Mouse (Mus musculus): ENCODE measurements around the gene Slc29a4. TPM values are rescaled to one million over a fixed set of nuclear protein-coding genes. Genes with fewer than 3 reads are reported as not detected.
A peak's percentile ranks its signal among the peaks of the same experiment; 100 is the strongest.

Slc29a4 gene
- polyA plus RNA-seq, 1 experiment: 2.6 TPM

- 81% methylated on average over 5 of the region's 5 CpGs for WGBS
- H3K36me3 ChIP-seq (ENCODE audit: control insufficient read depth, insufficient read depth, low read length): no peaks in the 10 kb centered on the region
- H3K27ac ChIP-seq (ENCODE audit: insufficient read depth, low read depth, low read length): no peak overlapping the region
- TF ChIP-seq POLR2A (IDR thresholded peaks at IDR 0.05; ENCODE audit: low read depth, low read length) (no peak), CTCF (IDR thresholded peaks at IDR 0.05; ENCODE audit: extremely low read depth, insufficient read length, insufficient replicate concordance, low read depth, low read length) (no peak)
- no peak overlapping the region for H3K4me3 ChIP-seq (ENCODE audit: low read depth, low read length)
- no peaks in the 10 kb centered on the region for H3K4me1 ChIP-seq (ENCODE audit: control insufficient read depth, insufficient read depth, insufficient read length, low read length)
- peaks cover 10% of the 10 kb centered on the region; the same call in 1 of the 2 replicates for H3K27me3 ChIP-seq (ENCODE audit: control insufficient read depth, insufficient read depth, low read length)
Measured at GRCm38 (mm10) chr5:142707709-142708108, 15.4 kb downstream of the Slc29a4 start.

GRCm38 (mm10) chr5:142709436-142709835 lies 17.1 kb downstream of the Slc29a4 start:
- Histone ChIP-seq H3K4me3 (ENCODE audit: low read depth, low read length) (no peak overlapping the region), H3K36me3 (ENCODE audit: control insufficient read depth, insufficient read depth, low read length) (no peaks in the 10 kb centered on the region), H3K27me3 (ENCODE audit: control insufficient read depth, insufficient read depth, low read length) (no peaks in the 10 kb centered on the region), H3K4me1 (ENCODE audit: control insufficient read depth, insufficient read depth, insufficient read length, low read length) (no peaks in the 10 kb centered on the region), H3K27ac (ENCODE audit: insufficient read depth, low read depth, low read length) (no peak overlapping the region)
- WGBS: 36% methylated on average over 7 of the region's 7 CpGs
- TF ChIP-seq CTCF (IDR thresholded peaks at IDR 0.05; ENCODE audit: extremely low read depth, insufficient read length, insufficient replicate concordance, low read depth, low read length) (no peak), POLR2A (IDR thresholded peaks at IDR 0.05; ENCODE audit: low read depth, low read length) (no peak)

DNA sequence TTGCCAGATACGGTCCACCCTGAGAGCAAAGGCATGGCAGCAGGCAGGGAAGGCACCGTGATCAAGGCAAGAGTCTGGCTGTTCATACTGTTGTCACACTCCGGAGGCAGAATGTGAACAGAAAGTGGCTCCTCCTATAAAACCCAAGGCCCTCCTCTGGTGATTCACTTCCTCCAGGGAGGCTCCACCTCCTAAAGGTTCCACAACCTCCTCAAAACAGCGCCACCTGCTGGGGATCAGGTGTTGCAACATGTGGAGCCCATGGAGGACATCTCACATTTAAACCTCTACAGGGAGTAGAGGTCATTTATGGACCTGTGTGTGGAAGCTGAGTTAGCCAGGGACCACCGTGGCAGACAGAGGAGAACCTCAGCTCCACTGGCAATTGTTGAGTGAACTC lies 20.1 kb downstream of the Slc29a4 start:
- Histone ChIP-seq H3K4me3 (ENCODE audit: low read depth, low read length) (no peak overlapping the region), H3K4me1 (ENCODE audit: control insufficient read depth, insufficient read depth, insufficient read length, low read length) (no peaks in the 10 kb centered on the region), H3K36me3 (ENCODE audit: control insufficient read depth, insufficient read depth, low read length) (no peaks in the 10 kb centered on the region), H3K27ac (ENCODE audit: insufficient read depth, low read depth, low read length) (no peak overlapping the region), H3K27me3 (ENCODE audit: control insufficient read depth, insufficient read depth, low read length) (no peaks in the 10 kb centered on the region)
- WGBS: 85% methylated on average over 5 of the region's 5 CpGs
- no peak for TF ChIP-seq POLR2A (IDR thresholded peaks at IDR 0.05; ENCODE audit: low read depth, low read length)

GRCm38 (mm10) chr5:142713966-142714365 lies 21.7 kb downstream of the Slc29a4 start:
- no peak for TF ChIP-seq POLR2A (IDR thresholded peaks at IDR 0.05; ENCODE audit: low read depth, low read length)
- TF ChIP-seq CTCF (IDR thresholded peaks at IDR 0.05; ENCODE audit: extremely low read depth, insufficient read length, insufficient replicate concordance, low read depth, low read length): no peak
- Histone ChIP-seq H3K36me3 (ENCODE audit: control insufficient read depth, insufficient read depth, low read length) (no peaks in the 10 kb centered on the region), H3K4me3 (ENCODE audit: low read depth, low read length) (no peak overlapping the region), H3K27me3 (ENCODE audit: control insufficient read depth, insufficient read depth, low read length) (no peaks in the 10 kb centered on the region), H3K27ac (ENCODE audit: insufficient read depth, low read depth, low read length) (no peak overlapping the region), H3K4me1 (ENCODE audit: control insufficient read depth, insufficient read depth, insufficient read length, low read length) (no peaks in the 10 kb centered on the region)
- 70% methylated on average over 10 of the region's 10 CpGs for WGBS

DNA sequence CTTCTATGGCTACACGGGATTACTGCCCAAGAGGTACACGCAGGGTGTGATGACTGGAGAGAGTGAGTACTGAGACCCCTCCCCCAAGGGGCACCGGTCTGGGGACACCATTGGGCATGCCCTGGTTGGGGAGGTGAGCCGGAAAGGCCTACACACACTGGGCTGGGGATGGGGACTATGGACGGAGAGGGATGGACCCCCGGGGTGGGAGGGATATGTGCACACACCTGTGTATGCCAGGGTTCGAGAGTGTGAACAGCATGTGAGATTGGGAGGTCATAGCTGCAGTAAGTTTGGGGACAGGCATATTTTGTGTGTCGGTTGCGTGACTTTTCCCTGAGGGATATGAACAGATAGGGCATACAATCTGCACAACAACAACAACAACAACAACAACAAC lies 22.7 kb downstream of the Slc29a4 start:
- Histone ChIP-seq H3K4me3 (ENCODE audit: low read depth, low read length) (no peak overlapping the region), H3K4me1 (ENCODE audit: control insufficient read depth, insufficient read depth, insufficient read length, low read length) (no peaks in the 10 kb centered on the region), H3K27me3 (ENCODE audit: control insufficient read depth, insufficient read depth, low read length) (no peaks in the 10 kb centered on the region), H3K36me3 (ENCODE audit: control insufficient read depth, insufficient read depth, low read length) (no peaks in the 10 kb centered on the region), H3K27ac (ENCODE audit: insufficient read depth, low read depth, low read length) (no peak overlapping the region)
- WGBS: 80% methylated on average over 9 of the region's 9 CpGs
- no peak for TF ChIP-seq POLR2A (IDR thresholded peaks at IDR 0.05; ENCODE audit: low read depth, low read length)
- no peak for TF ChIP-seq CTCF (IDR thresholded peaks at IDR 0.05; ENCODE audit: extremely low read depth, insufficient read length, insufficient replicate concordance, low read depth, low read length)

GRCm38 (mm10) chr5:142716056-142716455 lies 23.7 kb downstream of the Slc29a4 start:
- Histone ChIP-seq H3K27ac (ENCODE audit: insufficient read depth, low read depth, low read length) (no peak overlapping the region), H3K4me3 (ENCODE audit: low read depth, low read length) (no peak overlapping the region), H3K27me3 (ENCODE audit: control insufficient read depth, insufficient read depth, low read length) (no peaks in the 10 kb centered on the region), H3K36me3 (ENCODE audit: control insufficient read depth, insufficient read depth, low read length) (no peaks in the 10 kb centered on the region), H3K4me1 (ENCODE audit: control insufficient read depth, insufficient read depth, insufficient read length, low read length) (no peaks in the 10 kb centered on the region)
- WGBS: 76% methylated on average over 6 of the region's 6 CpGs
- no peak for TF ChIP-seq POLR2A (IDR thresholded peaks at IDR 0.05; ENCODE audit: low read depth, low read length)
- TF ChIP-seq CTCF (IDR thresholded peaks at IDR 0.05; ENCODE audit: extremely low read depth, insufficient read length, insufficient replicate concordance, low read depth, low read length): no peak

DNA sequence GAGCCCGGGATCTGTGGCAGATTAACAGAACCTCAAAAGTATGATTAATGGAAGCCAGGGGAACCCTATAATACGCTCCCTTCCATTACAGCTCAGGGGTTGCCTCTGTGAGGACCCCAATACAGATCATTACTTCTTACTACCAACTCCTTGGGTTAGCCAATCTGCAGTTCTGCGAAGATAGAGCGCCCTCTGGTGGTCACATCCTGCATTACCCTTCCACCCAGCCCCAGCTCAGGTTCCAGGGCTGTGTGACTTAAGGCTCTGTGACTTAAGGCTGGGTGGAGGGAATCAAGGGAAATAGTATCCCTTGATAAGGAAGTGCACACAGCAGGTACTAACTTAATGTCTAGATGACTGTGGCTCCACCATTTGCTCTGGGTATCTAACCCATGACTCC lies 25.7 kb downstream of the Slc29a4 start:
- Histone ChIP-seq H3K4me3 (ENCODE audit: low read depth, low read length) (no peak overlapping the region), H3K27ac (ENCODE audit: insufficient read depth, low read depth, low read length) (no peak overlapping the region), H3K27me3 (ENCODE audit: control insufficient read depth, insufficient read depth, low read length) (no peaks in the 10 kb centered on the region), H3K36me3 (ENCODE audit: control insufficient read depth, insufficient read depth, low read length) (no peaks in the 10 kb centered on the region), H3K4me1 (ENCODE audit: control insufficient read depth, insufficient read depth, insufficient read length, low read length) (no peaks in the 10 kb centered on the region)
- WGBS: 20% methylated on average over 4 of the region's 4 CpGs
- no peak for TF ChIP-seq POLR2A (IDR thresholded peaks at IDR 0.05; ENCODE audit: low read depth, low read length)
- TF ChIP-seq CTCF (IDR thresholded peaks at IDR 0.05; ENCODE audit: extremely low read depth, insufficient read length, insufficient replicate concordance, low read depth, low read length): peak; percentile 89; the same call in 1 of the 2 replicates

- H3K4me3 ChIP-seq (ENCODE audit: low read depth, low read length): no peak overlapping the region
- TF ChIP-seq CTCF (IDR thresholded peaks at IDR 0.05; ENCODE audit: extremely low read depth, insufficient read length, insufficient replicate concordance, low read depth, low read length) (no peak), POLR2A (IDR thresholded peaks at IDR 0.05; ENCODE audit: low read depth, low read length) (no peak)
- WGBS: 71% methylated on average over 25 of the region's 25 CpGs
Measured at GRCm38 (mm10) chr5:142718486-142718885, 26.2 kb downstream of the Slc29a4 start.

More at GRCm38 (mm10) chr5:142718486-142718885, 26.2 kb downstream of the Slc29a4 start:
- Histone ChIP-seq H3K27ac (ENCODE audit: insufficient read depth, low read depth, low read length) (no peak overlapping the region), H3K4me1 (ENCODE audit: control insufficient read depth, insufficient read depth, insufficient read length, low read length) (no peaks in the 10 kb centered on the region), H3K27me3 (ENCODE audit: control insufficient read depth, insufficient read depth, low read length) (no peaks in the 10 kb centered on the region), H3K36me3 (ENCODE audit: control insufficient read depth, insufficient read depth, low read length) (no peaks in the 10 kb centered on the region)
